Mouse (Mus musculus) midbrain, embryonic 13.5 days (tissue): ENCODE measurements around the gene Exosc6. TPM values are rescaled to one million over a fixed set of nuclear protein-coding genes. Genes with fewer than 3 reads are reported as not detected.

Experiments
- ATAC-seq: fragments of 200-750 bp; cut with Nextera tagmentation; 2 replicates; pipeline ENCODE4 v1.8.0; 2017; ENCODE audit warnings: mild to moderate bottlenecking, moderate TSS enrichment, moderate library complexity
- H3K27ac ChIP-seq: fragments of 300-500 bp; sonication (generic); 2 replicates; pipeline ENCODE4 v1.5.1; 2015; ENCODE audit warnings: inconsistent platforms, mild to moderate bottlenecking, moderate library complexity
- H3K27me3 ChIP-seq: fragments of 300-500 bp; sonication (generic); 2 replicates; pipeline ENCODE4 v1.6.1; 2015; ENCODE audit warnings: mild to moderate bottlenecking, inconsistent platforms
- H3K36me3 ChIP-seq: fragments of 300-500 bp; sonication (generic); 2 replicates; pipeline ENCODE4 v1.6.1; 2015; ENCODE audit warnings: mild to moderate bottlenecking, inconsistent platforms
- H3K4me1 ChIP-seq: fragments of 300-500 bp; sonication (generic); replicated peaks from 2 replicates; pipeline ENCODE4 v1.6.1; 2015; ENCODE audit warnings: inconsistent platforms
- H3K4me2 ChIP-seq: fragments of 300-500 bp; sonication (generic); replicated peaks from 2 replicates; pipeline ENCODE4 v1.6.1; 2015; ENCODE audit warnings: moderate library complexity, mild to moderate bottlenecking, inconsistent platforms
- H3K4me3 ChIP-seq: fragments of 300-500 bp; sonication (generic); replicated peaks from 2 replicates; pipeline ENCODE4 v1.5.1; 2015; ENCODE audit warnings: mild to moderate bottlenecking, inconsistent platforms
- H3K9ac ChIP-seq: fragments of 300-500 bp; sonication (generic); replicated peaks from 2 replicates; pipeline ENCODE4 v1.6.1; 2015; ENCODE audit warnings: mild to moderate bottlenecking, inconsistent platforms
- H3K9me3 ChIP-seq: fragments of 300-500 bp; sonication (generic); 2 replicates; pipeline ENCODE4 v1.6.1; 2016; ENCODE audit warnings: mild to moderate bottlenecking, inconsistent platforms
- WGBS: fragments of 180-500 bp; shearing (Covaris S2); methylation state at CpG from one replicate; pipeline ENCODE4 v1.1.7; 2015; 5-methylcytosine and 5-hydroxymethylcytosine counted together
- polyA plus RNA-seq: library from polyadenylated mRNA; unstranded; fragments of >200 nt; fragmentation: Nextera tagmentation; extraction: Ambion mirVana; gene quantifications from 2 replicates; pipeline ENCODE4 v1.2.1, GENCODE M21; 2015

Gene Exosc6
- polyA plus RNA-seq, 1 experiment from 2014 or later: not detected

- Histone ChIP-seq H3K9ac (no peak overlapping the region), H3K4me1 (no peaks in the 10 kb centered on the region), H3K36me3 (peaks cover 99% of the 10 kb centered on the region), H3K4me3 (no peak overlapping the region), H3K27ac (no peak overlapping the region), H3K27me3 (no peaks in the 10 kb centered on the region), H3K9me3 (no peaks in the 10 kb centered on the region), H3K4me2 (no peak overlapping the region)
- 59% methylated on average over 2 of the region's 2 CpGs for WGBS
- no peak for ATAC-seq
Measured at GRCm38 (mm10) chr8:111044003-111044734, 12.0 kb upstream of the Exosc6 start.

- Histone ChIP-seq H3K9ac (no peak overlapping the region), H3K4me3 (no peak overlapping the region), H3K27ac (no peak overlapping the region), H3K27me3 (no peaks in the 10 kb centered on the region), H3K4me2 (no peak overlapping the region), H3K9me3 (no peaks in the 10 kb centered on the region), H3K4me1 (no peaks in the 10 kb centered on the region), H3K36me3 (peaks cover 100% of the 10 kb centered on the region)
- 95% methylated on average over 2 of the region's 2 CpGs for WGBS
- ATAC-seq: no peak
Measured at GRCm38 (mm10) chr8:111048694-111049093, 7.4 kb upstream of the Exosc6 start.

- H3K9ac ChIP-seq: no peak overlapping the region
- H3K4me1 ChIP-seq: no peaks in the 10 kb centered on the region
- H3K27ac ChIP-seq: no peak overlapping the region
- no peak for ATAC-seq
- H3K9me3 ChIP-seq: no peaks in the 10 kb centered on the region
- WGBS: 95% methylated on average over 7 of the region's 7 CpGs
- H3K36me3 ChIP-seq: peaks cover 100% of the 10 kb centered on the region
- H3K4me2 ChIP-seq: no peak overlapping the region
- no peak overlapping the region for H3K4me3 ChIP-seq
- H3K27me3 ChIP-seq: no peaks in the 10 kb centered on the region
Measured at GRCm38 (mm10) chr8:111049106-111049505, 7.0 kb upstream of the Exosc6 start.

GRCm38 (mm10) chr8:111053827-111054518 is 2.2 kb upstream of the Exosc6 start:
- ATAC-seq: no peak
- Histone ChIP-seq H3K27me3 (no peaks in the 10 kb centered on the region), H3K9me3 (no peaks in the 10 kb centered on the region), H3K9ac (no peak overlapping the region), H3K36me3 (peaks cover 81% of the 10 kb centered on the region), H3K4me3 (no peak overlapping the region), H3K4me2 (no peak overlapping the region), H3K27ac (no peak overlapping the region), H3K4me1 (peaks cover 13% of the 10 kb centered on the region)
- 95% methylated on average over 12 of the region's 12 CpGs for WGBS

GRCm38 (mm10) chr8:111055031-111055634 is 1.0 kb upstream of the Exosc6 start:
- Histone ChIP-seq H3K27me3 (no peaks in the 10 kb centered on the region), H3K4me2 (no peak overlapping the region), H3K4me3 (no peak overlapping the region), H3K9me3 (no peaks in the 10 kb centered on the region), H3K4me1 (peaks cover 13% of the 10 kb centered on the region), H3K27ac (no peak overlapping the region), H3K9ac (no peak overlapping the region), H3K36me3 (peaks cover 69% of the 10 kb centered on the region)
- ATAC-seq: no peak
- 91% methylated on average over 17 of the region's 17 CpGs for WGBS

- Histone ChIP-seq H3K4me3 (no peak overlapping the region), H3K36me3 (peaks cover 64% of the 10 kb centered on the region), H3K27ac (no peak overlapping the region), H3K4me1 (peaks cover 15% of the 10 kb centered on the region), H3K4me2 (no peak overlapping the region), H3K9me3 (no peaks in the 10 kb centered on the region), H3K9ac (no peak overlapping the region), H3K27me3 (no peaks in the 10 kb centered on the region)
- WGBS: 70% methylated on average over 2 of the region's 2 CpGs
- ATAC-seq: peak; percentile 49
Measured at GRCm38 (mm10) chr8:111055661-111056060, 478 bp upstream of the Exosc6 start.

GRCm38 (mm10) chr8:111056691-111057293 is 653 bp downstream of the Exosc6 start:
- ATAC-seq: peak; percentile 43
- WGBS: under 1% methylated on average over 63 of the region's 63 CpGs

GRCm38 (mm10) chr8:111058946-111059572 is 2.9 kb downstream of the Exosc6 start:
- Histone ChIP-seq H3K4me1 (peaks cover 25% of the 10 kb centered on the region), H3K4me3 (no peak overlapping the region), H3K36me3 (peaks cover 30% of the 10 kb centered on the region), H3K9ac (no peak overlapping the region), H3K27me3 (no peaks in the 10 kb centered on the region), H3K27ac (no peak overlapping the region), H3K9me3 (no peaks in the 10 kb centered on the region), H3K4me2 (no peak overlapping the region)
- no peak for ATAC-seq
- 76% methylated on average over 2 of the region's 2 CpGs for WGBS

More at GRCm38 (mm10) chr8:111056691-111057293, 653 bp downstream of the Exosc6 start:
- H3K27me3 ChIP-seq: no peaks in the 10 kb centered on the region
- H3K4me2 ChIP-seq: peak overlapping the region; percentile 100
- peak overlapping the region; percentile 72 for H3K27ac ChIP-seq
- H3K36me3 ChIP-seq: peaks cover 53% of the 10 kb centered on the region
- H3K4me1 ChIP-seq: peaks cover 25% of the 10 kb centered on the region
- H3K4me3 ChIP-seq: peak overlapping the region; percentile 99
- H3K9me3 ChIP-seq: no peaks in the 10 kb centered on the region
- H3K9ac ChIP-seq: peak overlapping the region; percentile 91

- no peaks in the 10 kb centered on the region for H3K9me3 ChIP-seq
- H3K4me2 ChIP-seq: peak overlapping the region; percentile 62
- WGBS: under 1% methylated on average over 14 of the region's 14 CpGs
- peaks cover 11% of the 10 kb centered on the region; the same call in 1 of the 2 replicates for H3K36me3 ChIP-seq
- H3K4me3 ChIP-seq: peak overlapping the region; percentile 59
- H3K9ac ChIP-seq: peak overlapping the region; percentile 68
- ATAC-seq: peak; percentile 9; the same call in 1 of the 2 replicates
- H3K27me3 ChIP-seq: 0 out of 2 replicates have a peak, but pooled peaks cover 3% of the 10 kb centered on the region
- peak overlapping the region; percentile 84 for H3K27ac ChIP-seq
- H3K4me1 ChIP-seq: peaks cover 24% of the 10 kb centered on the region
Measured at GRCm38 (mm10) chr8:111061688-111062071, 5.5 kb downstream of the Exosc6 start.

- 1% methylated on average over 27 of the region's 27 CpGs for WGBS
- Histone ChIP-seq H3K27me3 (0 out of 2 replicates have a peak, but pooled peaks cover 3% of the 10 kb centered on the region), H3K27ac (peak overlapping the region; percentile 84), H3K4me3 (peak overlapping the region; percentile 59), H3K36me3 (peaks cover 11% of the 10 kb centered on the region; the same call in 1 of the 2 replicates), H3K9ac (peak overlapping the region; percentile 68), H3K9me3 (no peaks in the 10 kb centered on the region), H3K4me2 (peak overlapping the region; percentile 62), H3K4me1 (peaks cover 19% of the 10 kb centered on the region)
- ATAC-seq: peak; percentile 88
Measured at GRCm38 (mm10) chr8:111062072-111062757, 6.1 kb downstream of the Exosc6 start.

GRCm38 (mm10) chr8:111062893-111063292 is 6.8 kb downstream of the Exosc6 start:
- 47% methylated on average over 2 of the region's 2 CpGs for WGBS
- no peak overlapping the region for H3K9ac ChIP-seq
- H3K9me3 ChIP-seq: no peaks in the 10 kb centered on the region
- peaks cover 12% of the 10 kb centered on the region for H3K4me1 ChIP-seq
- H3K4me2 ChIP-seq: peak overlapping the region; percentile 62
- H3K27me3 ChIP-seq: 0 out of 2 replicates have a peak, but pooled peaks cover 6% of the 10 kb centered on the region
- H3K36me3 ChIP-seq: peaks cover 10% of the 10 kb centered on the region; the same call in 1 of the 2 replicates
- ATAC-seq: no peak
- H3K27ac ChIP-seq: no peak overlapping the region
- peak overlapping the region; percentile 59 for H3K4me3 ChIP-seq
